Mouse (Mus musculus): ENCODE results near the gene Ttll2.
"Not testable (repeated sequence)": the region's sequence is repeated elsewhere in the genome, so short reads cannot be mapped to it uniquely, and the experiment has no call there.

Ttll2 gene

DNA sequence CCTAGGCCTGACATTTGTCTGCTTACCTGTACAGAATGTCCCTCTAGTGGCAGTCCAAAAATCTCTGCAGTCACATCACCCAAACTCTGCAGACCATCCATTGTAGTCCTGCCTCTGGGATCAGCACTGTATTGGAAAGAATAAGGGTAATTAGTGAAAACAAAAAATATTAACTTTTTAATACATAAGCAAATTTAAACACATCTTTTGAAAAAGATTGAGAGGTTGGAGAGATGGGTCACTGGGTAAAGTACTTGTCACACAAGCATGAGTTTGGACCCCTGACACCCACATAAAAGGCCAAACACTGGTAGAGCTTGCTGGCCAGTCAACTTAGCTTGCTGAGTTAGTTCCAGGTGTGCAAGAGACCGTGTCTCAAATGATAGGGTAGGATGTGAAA is at the start of gene Ttll2:
TSS of gene Ttll2 (minus strand) at position 101 of the 400 bp plus-strand sequence.
- DNase-seq (ENCODE audit: low spot score in 2 of 2), result not testable (repeated sequence)

DNA sequence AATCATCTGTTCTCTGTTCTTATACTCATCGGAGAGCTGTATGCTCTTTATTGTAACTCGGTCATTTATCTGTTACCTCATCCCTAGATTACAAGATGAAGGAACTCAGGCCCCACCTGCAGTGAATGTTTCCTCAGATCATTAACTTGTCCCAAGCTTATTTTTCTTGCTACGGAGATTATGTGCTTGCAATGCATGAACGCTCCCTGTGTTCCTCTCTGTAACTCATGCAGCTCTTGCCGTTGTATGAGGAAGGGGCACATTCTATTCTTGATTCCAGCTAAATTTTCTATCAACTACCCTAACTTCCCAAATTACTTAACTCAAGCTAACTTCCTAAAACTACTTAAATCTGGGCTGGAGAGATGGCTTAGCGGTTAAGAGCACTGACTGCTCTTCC is 47.3 kb upstream of the Ttll2 start:
- not testable (repeated sequence) for DNase-seq (ENCODE audit: low spot score in 2 of 2)

DNA sequence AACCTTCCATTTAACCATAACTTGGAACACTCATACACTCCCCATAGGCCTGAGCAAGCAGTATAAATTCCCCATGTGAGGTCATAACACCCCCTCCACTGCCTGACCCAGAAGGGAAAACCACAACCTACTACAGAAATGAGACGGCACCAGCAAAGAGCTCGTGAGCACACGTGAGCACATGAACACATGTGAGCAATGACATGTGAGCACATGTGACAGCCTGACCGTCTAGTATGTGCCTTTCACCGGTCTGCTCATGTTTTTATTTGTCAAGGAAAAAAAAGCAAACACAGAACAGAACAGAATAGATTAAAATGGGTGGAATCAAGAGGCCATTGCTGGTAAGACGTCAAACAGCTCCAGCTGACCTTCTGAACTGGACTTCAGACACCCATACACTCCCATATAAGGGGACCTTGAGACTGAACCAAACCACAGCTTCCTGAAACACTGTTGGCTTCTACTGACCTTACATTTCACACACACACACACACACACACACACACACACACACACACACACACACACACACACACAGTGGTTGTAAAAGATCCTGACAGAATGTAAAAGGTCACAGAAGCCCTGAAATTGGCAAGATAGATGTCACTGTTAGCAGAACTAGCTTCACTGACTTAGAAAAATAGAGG is 45.8 kb upstream of the Ttll2 start:
- DNase-seq (ENCODE audit: low spot score in 2 of 2), result not testable (repeated sequence)

DNA sequence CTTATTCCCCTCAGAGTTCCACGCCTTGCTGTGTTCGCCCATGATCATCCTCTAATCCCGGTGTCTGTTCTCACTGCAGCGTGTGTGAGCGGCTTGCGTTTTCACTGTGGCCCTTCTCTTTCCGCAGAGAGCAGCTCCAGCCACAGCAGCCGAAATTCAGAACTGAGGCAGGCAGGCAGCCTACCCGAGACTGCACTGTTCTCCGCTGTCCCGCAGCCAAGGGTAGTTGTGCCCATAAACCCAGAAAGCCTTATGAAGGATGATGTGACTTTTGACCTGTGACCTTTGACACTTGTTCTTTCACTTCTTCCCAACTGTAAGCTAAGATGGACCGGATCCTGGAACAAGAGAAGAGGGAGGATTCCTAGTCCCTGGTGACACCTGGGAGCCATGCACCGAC is 44.6 kb upstream of the Ttll2 start:
- not testable (repeated sequence) for DNase-seq (ENCODE audit: low spot score in 2 of 2)

DNA sequence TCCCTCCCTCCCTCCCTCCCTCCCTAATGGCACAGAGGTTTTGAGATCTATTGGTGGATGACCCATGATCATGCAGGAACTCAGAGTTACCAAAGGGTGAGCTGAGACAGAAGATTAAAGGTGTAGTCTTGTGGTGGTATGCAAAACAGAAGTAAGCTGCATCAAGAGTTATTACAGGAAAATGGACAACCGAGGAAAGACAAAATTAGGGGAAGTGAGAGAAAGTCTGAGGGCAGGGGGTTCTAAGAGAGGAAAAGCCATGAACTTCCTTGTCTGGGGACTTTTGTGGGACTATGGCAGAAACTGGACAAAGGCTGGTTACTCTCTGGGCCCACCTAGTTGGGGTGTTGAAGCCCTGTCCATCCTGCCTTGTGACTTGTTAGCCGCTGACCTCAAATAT is 43.8 kb upstream of the Ttll2 start:
- not testable (repeated sequence) for DNase-seq (ENCODE audit: low spot score in 2 of 2)

DNA sequence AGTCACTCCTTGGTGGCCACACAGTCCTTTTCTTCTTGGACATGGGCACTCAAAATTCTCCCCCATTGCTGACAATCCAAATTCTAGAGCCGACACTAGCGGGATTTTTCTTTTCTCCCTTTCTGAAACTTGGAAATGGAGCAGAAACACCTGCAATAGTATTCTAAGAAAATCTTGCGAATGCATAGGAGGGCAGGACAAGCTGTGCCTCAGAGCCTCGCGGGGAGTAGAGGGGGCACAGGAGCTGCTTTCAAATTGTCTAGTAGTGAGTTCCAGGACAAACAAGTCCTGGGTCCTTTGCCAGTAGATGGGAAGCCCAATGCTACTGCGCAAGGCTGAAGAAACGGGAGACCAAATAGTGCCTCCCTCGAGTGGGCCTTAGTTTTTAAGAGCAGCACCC is 43.2 kb upstream of the Ttll2 start:
- not testable (repeated sequence) for DNase-seq (ENCODE audit: low spot score in 2 of 2)

DNA sequence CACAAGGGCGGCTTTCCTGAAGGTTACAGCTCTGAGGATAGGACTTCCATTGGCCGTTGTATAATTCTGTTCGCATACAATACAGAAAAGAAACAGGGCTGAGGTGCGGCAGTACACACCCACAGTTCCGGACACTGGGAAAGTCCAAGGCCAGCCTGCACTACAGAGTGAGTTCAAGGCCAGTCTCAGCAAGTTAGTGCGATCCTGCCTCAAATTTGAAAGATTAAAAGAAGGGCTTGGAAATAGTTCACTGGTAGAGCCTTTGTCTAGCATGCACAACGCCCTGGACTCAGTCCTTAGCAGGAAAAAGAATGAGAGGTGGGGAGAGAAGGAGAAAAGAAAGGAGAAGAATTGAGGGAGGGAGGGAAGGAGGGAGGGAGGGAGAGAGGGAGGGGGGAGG is 42.6 kb upstream of the Ttll2 start:
- DNase-seq (ENCODE audit: low spot score in 2 of 2), result not testable (repeated sequence)

DNA sequence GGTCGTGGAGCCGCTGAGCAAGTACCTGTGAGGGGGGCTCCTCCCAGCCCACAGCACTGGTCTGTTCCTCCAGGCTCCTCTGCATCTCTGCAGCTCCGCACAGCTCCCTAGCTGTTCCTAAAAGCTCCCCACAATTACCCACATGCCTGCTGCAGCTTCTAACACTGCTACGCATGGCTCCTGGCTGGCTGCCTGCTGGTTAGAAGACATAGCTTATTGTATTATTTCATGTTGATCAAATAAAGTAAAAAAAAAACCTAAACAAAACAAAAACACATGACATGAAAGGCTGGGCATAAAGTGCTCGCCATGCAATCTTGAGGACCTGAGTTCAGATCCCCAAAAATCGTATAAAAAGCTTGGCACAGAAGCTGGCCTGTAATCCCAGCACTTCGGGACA is 37.4 kb upstream of the Ttll2 start:
- DNase-seq (ENCODE audit: low spot score in 2 of 2), result not testable (repeated sequence)

DNA sequence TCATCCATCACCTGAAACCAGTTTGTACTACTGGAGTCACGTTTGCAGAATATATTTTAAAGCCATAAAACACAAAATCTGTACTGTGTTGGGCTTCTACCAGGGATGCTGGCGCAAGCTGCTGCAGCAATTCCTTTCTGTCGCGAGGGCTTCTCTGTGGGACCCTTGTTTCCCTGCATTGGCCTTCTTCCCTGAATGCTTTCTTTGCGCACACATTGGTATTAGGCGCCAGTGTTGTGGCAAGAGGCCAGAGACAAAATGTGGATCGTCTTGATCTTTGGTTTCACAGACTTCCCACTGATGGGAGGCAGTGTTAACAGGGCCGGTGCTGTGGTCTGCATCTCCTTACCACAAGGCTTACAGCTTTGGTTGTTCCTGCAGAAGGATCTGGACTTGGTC is 36.5 kb upstream of the Ttll2 start:
- peak in 1 of 2 experiments; percentile 16 for DNase-seq (ENCODE audit: low spot score in 2 of 2)

DNA sequence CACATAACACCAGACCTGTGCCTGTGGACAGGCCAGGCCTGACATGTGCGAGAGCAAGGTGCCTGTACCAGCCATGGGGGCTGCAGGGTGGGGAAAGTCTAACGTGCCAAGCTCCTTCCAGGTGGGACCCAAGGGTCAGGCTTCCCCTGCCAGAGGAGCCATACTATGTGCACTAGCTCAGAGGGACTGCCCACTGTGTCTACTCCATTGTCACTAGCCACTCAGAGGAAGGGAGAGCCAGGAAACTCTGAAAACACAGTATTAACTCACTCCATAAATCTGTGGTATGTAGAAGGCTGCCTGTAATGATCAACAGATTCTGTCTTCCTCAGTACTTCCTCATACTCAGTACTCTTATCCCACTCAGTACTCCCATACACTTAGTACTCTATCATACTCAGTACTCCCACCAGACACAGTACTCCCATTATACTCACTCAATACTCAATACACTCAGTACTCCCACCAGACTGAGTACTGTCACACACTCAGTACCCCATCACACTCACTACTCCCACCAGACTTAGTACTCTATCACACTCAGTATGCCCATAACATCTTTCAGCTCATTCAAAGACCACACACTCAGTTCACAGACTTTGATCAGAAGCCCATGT is 36.0 kb upstream of the Ttll2 start:
- DNase-seq (ENCODE audit: low spot score in 2 of 2), result not testable (repeated sequence)

DNA sequence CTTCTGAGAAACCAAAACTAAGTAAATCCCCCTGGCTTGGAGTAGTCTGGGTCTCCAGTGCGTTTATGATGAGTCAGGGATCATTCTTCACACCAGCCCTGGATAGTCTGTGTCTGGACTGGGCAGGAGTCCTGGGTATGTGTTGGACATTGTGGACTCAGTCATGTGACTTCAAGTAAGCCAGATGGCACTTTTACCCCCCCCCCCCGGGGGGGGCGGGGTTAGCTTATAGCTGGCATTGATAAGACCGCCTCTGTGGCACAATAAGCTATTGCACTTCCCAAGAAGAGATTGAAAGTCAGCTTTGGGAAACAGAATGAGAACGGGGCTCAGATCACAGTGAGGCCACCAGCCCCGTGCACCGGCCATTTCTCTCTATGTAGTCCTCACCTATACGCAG is 33.5 kb upstream of the Ttll2 start:
- DNase-seq (ENCODE audit: low spot score in 2 of 2), result peak in 1 of 2 experiments; percentile 26

DNA sequence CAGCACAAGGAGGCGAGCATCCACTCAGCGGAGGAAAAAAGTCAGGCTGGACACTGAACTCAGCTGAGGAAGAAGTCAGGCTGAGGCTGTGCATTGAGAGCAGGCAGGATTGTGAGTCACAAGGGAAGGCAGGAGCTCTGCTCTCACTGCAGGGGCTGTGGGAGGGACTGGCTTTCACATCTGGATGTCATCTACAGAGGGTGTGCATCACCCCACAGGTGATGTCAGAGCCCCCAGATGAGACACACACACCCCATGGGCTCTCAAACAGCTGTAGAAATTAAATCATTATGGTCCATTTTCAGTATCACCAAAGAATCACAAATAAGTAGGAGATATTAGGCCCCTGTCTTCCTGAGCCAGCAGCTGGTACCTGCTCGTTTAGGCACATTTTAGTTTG is 32.9 kb upstream of the Ttll2 start, which contains the start of gene Unc93a2:
TSS of gene Unc93a2 (minus strand) at position 101 of the 400 bp plus-strand sequence.
- DNase-seq (ENCODE audit: low spot score in 2 of 2), result not testable (repeated sequence)

DNA sequence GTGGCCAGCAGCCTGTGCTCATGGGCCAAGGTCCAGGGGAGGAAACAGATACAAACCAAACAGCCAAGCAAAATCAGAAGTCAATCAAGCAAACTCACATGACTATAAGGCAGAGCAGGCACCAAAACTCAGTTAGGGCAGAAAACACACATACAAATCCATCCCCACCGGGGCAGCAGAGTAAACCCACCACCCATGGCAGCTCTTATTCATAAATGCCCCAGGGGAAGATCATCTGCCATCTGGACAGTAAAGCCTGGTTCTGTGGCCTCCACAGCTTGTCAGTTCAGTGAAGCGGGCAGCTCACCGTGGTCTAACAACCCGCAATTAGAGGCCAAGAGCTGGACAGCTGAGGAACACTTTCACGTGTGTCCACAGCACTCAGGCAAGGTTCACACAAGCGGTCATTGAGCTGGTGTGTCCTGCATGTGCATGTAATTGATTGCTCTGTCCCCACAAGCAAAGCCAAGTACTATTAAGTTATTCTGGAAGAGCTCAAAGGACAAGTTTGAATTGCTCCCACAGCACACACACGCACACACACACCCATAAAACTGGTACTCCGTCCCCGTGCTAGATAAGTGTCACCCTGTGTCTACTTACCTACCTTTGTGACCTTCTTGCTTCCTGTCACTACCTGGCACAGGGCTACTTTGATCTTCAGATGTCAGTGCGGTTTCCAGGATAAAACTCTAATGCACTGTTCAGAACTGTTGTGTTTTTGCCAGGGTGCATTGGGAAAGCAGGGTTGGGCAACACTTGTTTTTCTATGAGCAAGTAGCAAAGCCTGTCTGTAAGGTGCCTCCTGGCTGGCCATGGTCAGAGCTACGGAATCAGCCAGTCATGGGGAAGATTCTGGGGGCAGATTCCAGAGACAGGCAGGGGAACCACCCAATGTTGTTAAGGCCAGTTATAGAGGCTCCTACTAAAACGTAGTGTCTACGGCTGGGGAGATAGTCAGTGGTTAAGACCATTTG is 31.0 kb upstream of the Ttll2 start:
- not testable (repeated sequence) for DNase-seq (ENCODE audit: low spot score in 2 of 2)

DNA sequence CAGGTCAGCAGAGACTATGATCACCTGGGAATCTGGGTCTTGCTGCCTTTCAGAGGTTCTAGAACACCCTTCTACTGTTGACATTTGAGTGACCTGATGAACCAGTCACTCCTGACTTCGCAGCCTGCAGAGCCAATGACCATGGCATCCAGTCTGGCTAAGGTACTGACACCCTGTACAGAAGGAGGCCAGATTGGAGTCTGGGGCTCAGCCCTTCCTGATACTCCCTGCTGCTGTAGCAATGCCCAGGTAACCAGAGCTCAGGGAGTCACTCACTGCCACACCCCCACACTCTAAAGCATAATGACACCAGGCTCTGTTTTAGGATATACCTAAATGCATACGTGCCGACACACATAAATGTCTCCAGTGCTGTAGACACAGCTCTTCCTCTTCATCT is 30.2 kb upstream of the Ttll2 start:
- DNase-seq (ENCODE audit: low spot score in 2 of 2), result not testable (repeated sequence)

DNA sequence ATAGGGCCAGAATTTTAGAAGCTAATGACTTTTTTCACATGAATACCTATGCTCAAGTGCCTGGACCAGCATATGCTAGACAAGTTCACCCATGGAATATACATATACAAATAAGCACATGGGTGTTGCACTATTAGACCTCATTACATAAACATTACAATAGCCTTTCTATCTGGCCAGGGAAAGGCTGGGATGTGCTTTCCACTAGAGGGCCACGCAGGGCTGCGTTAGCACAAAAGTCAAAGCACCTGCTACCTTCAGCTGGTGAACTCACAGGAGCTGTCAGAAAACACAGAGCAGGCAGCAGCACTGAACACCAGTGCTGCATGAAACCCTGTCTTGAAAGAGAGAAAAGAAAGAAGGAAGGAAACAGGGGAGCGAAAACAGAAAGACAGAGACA is 25.4 kb upstream of the Ttll2 start:
- DNase-seq (ENCODE audit: low spot score in 2 of 2), result not testable (repeated sequence)

DNA sequence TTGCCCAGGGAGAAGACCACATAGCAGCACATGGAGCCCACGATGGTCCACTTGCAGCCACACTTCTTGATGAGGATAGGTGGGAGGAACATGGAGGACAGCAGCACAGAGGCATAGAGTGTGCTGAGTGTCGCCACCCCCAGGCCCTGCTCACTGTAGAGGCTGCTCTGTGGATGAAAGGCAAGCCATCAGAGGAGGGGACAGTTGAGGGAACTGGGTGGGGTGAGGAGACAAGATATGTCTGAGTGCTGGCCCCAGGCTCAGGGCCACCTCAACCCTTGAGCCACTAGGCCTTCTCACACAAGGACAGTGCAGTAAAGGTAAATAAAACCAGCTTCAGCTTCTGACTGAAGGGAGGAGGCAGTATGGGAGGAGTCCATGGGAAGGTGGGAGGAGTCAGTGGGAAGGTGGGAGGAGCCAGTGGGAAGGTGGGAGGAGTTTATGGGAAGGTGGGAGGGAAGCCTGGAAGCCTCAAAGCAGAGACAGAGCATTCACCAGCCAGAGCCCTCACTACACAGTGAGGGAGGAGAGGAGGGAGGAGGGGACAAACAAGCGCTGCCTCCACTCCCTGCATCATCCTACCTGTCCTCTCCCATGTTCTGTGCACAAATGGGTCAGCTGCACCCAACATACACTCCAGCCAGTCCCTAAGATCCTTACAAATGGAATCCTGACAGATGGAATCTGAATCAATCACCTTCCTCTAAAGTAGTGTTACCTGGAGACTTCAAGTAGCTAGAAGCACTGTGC is 24.6 kb upstream of the Ttll2 start:
- DNase-seq (ENCODE audit: low spot score in 2 of 2), result not testable (repeated sequence)

DNA sequence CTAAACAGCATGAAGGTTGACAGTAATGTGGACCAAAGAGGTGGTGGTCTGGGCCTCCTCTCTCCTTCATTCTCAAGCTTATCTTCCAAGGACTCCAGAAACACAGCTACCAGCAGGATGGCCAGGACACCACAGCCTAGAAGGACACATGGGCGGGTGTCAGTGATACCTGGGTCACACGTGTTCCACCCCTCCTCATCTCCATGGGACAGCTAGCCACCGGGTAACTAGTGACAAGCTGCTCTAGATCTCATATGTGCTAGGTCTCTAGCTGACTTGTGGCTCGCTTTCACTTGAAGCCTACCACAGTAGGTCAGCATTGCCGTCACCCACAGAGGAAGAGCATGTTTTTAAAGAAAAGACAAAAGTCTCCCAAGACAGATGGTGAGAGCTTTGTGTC is 19.4 kb upstream of the Ttll2 start, which contains the start of gene Gm49630:
TSS of gene Gm49630 (minus strand) at position 101 of the 400 bp plus-strand sequence.
- DNase-seq (ENCODE audit: low spot score in 2 of 2), result not testable (repeated sequence)

DNA sequence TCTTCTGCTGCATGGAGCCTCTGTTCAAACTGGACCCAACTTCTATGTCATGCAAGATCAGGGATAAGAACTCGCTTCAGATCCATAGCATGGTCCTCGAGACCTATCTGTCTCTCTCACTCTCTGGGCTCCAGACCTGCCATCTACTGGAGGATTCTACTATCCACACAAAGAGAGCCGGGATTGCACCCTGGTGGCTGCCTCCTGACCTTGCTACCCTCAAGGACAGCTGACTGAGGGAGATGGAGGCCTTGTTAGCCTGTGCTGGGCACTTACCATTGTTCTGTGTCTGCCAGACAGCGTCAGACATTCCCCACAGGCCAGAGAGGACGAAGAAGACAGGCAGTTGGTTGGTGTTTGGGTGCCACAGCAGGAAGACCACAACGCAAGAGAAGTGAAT is 16.9 kb upstream of the Ttll2 start:
- DNase-seq (ENCODE audit: low spot score in 2 of 2), result not testable (repeated sequence)

DNA sequence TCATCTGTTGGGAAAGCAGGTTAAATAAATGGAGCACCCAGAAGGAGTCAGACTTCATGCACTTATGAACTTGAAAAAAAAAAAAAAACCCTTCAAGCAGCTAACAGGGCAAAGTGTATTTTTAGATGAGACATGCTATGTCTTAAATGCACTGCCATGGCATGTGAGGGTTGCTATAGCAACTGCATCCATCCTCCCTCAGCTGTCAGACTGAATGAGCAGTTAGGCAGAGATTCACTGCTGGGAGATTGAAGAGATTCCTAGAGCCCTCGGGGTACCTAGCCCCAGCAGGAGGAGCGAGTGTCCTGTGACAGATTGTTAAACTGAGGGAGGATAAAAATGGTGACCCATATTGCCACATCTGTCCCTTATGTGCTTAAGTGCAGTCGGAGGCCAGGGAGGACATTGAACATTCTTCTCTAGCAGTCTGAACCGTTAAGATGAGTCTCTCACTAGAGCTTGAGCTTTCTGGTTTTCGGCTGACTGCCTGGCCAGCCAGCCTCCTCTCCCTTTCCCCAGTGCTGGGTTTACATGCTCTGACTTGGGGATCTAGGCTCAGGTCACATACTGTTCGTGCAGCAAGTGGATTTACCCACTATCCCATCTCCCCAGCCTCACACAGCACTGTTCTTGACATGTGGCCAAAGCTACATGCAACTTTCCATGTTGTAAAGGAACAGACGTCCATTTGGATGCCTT is 14.3 kb upstream of the Ttll2 start:
- DNase-seq (ENCODE audit: low spot score in 2 of 2), result not testable (repeated sequence)

DNA sequence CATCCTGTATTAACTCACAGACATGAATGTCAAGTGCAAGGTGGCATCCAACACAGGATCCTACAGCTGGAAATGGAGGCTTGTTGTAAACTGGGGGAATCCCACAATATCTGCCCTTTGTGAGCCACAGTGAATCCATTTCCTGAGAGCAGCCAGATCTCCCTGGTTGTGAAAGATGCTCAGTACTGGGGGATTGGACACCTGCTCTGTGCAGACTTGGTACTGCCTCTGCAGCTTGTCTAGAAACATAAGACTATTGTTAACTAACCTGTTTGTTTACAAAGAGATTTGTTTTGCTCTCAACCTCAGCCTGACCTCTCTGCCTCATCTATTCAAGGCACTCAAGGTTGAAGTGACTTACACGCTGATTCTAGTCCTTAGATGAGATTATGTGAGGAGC is 13.8 kb upstream of the Ttll2 start:
- DNase-seq (ENCODE audit: low spot score in 2 of 2), result not testable (repeated sequence)

DNA sequence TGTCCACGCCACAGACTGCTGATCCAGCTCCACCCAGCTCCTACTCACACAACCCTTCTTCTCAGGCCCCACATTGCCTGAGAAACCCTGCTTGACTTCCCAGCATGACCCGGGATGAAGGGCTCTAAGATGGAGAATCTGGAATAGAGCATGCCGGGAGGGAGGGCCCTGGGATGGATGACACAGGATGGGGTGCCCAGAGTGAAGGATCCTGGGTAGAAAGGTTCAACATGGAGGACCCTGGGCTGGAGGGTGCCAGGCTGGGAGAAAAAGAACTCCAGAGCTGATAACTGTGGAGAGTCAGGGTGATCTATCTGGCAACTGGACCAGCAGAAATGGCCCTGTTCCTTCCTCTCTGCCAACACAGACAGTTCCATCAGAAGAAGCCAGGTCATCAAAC is 13.1 kb upstream of the Ttll2 start:
- DNase-seq (ENCODE audit: low spot score in 2 of 2), result not testable (repeated sequence)
